Mouse (Mus musculus): ENCODE results near the gene Tgfbi. TPM values are rescaled to one million over a fixed set of nuclear protein-coding genes. Genes with fewer than 3 reads are reported as not detected.

Gene Tgfbi
- total RNA-seq, 4 experiments from 2014 or later: 35.2 to 174 (median 104) TPM

DNA sequence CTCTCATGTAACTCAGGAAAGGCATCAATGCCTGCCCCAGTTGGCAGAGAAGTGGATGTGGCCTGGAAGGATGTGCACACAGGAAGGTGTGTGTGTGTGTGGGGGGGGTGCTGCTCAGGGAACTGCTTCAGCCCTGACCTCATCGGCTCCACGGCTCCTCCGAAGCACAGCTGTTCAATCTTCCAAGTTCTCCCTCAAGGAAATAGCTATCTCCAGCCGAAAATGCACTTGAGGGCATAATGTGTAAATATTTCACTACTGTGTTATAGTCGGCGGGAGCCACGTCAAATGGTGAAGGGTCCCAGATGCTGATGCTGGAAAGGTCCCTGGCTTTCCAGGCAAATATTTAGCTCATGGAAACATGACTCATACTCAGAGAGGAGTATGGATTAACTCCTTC lies 25.6 kb downstream of the Tgfbi start:
- DNase-seq: peak; percentile 39

GRCm38 (mm10) chr13:56637027-56637426 lies 27.7 kb downstream of the Tgfbi start:
- DNase-seq: no peak

GRCm38 (mm10) chr13:56641746-56642145 lies 32.4 kb downstream of the Tgfbi start:
- peak; percentile 26 for DNase-seq

GRCm38 (mm10) chr13:56644031-56644430 lies 34.7 kb downstream of the Tgfbi start:
- no peak for DNase-seq

- no peak for DNase-seq
These were observed 36.4 kb downstream of the Tgfbi start for GRCm38 (mm10) chr13:56645744-56646143.

GRCm38 (mm10) chr13:56647597-56648405 lies 38.5 kb downstream of the Tgfbi start:
- peak; percentile 56 for DNase-seq

- DNase-seq: no peak
These were observed 40.7 kb downstream of the Tgfbi start for GRCm38 (mm10) chr13:56650020-56650419.

DNA sequence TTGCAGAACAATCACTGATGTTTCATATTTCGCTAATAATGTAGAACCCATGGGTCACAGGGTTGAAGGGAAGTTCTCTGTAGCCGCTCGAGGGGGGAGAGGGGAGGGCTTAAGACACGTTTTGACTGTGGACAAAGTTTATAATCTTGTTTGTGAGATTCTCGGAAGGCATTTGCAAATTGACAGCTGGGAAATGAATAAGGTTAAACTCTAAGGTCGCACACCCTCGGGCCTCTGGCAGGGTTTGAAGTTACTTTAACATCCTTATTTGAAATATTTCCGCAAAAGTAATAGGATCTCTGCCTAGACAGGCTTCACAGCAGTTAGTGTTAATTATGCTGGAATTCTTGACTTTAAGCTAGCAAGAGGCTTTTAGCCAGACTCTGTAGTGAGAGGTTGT lies 43.1 kb downstream of the Tgfbi start:
- no peak for DNase-seq

DNA sequence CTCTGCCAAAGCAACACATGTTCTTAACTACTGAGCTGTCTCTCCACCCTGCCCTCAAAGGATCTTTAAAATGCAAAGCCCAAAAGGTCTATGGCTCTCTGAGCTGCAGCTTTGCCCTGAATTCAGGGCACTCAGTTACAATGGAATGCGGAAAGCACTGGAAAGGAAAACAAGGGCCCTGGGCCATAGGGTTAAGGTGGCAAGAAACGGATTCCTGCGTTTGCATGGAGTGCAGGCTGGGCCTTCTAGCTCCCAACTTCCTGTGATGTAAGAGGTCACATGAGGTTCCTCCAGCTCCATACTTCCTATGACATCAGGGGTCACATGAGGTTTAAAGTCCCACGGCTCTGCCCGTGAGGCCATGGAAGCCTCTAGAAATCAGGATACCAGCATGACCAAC lies 44.9 kb downstream of the Tgfbi start:
- no peak for DNase-seq

DNA sequence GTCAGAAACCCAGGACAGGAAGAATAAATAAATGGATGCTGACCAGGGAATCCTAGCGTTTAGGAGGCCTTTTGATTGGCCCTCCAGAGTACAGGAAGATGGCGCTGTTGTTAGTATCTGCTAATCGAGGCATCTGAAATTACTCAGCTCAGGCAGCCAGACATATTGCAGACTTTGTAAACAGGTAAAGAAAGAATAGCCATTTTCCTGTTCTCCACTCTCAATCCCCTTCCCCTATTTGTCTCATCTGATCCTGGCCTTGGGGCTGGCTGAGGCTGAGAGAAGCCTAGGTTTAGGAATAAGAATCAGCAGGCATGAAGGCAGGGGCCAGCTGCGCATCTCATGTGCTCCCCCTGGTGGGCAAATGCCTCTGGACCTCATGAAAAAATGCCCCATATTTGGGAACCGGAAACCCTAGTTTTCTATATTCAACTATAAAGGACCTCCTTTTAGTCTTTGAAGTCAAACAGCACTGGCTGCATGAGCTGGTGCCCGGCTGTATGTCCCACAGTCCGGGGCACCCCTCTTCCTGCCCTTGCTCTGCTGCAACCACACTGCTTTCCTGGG lies 48.7 kb downstream of the Tgfbi start:
- peak; percentile 47 for DNase-seq

DNA sequence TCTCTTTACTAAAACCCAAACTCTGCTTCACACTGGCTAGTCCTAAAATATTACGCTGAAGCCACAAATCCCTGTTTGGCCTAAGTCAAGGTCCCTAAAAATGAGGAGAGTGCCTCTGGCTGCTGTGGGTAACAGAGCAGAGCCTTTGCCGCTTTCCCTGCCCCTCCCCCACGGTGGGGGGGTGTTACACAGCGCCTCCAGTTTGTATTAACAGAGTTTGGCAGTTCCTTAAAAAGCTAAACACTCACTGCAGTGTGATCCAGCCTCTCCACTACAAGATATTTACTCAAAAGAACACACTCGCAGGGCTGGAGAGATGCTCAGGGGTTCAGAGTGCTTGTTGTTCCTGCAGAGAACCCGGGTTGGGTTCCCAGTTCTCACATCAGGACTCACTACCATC lies 49.6 kb downstream of the Tgfbi start:
- no peak for DNase-seq

DNA sequence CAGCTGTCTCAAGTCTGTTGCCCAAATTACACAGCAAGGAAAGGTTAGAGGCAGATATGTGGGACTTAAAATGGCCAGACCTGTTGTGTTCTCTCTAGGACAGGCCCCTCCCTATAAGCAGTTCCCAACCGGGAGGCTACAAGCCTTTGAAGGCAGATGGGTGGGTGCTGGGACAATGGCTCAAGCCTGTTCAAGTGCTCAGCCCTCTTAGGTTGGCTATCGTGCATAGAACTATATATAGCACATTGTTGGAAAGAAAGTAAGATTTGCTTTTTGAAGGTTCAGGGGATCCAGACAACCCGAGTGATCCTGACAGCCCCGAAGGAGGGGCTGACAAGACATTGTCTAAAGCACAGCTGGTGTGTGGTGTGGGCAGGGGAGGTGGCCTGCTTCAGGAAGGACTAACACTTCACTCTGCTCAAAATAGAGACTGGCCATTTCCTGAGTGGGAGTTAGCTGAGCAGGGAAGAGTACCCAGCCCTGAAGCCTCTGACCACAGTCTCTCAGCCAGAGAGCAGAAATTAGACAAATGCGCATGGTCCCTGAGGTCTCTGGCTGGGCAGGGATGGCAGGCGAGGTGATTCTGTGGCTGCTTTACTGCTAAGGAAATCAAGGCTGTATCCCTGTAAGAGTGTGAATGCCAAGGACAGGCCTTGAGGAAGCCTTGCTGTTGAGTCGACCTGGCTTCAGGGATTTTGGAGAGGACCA lies 52.7 kb downstream of the Tgfbi start:
- DNase-seq: peak; percentile 70

DNA sequence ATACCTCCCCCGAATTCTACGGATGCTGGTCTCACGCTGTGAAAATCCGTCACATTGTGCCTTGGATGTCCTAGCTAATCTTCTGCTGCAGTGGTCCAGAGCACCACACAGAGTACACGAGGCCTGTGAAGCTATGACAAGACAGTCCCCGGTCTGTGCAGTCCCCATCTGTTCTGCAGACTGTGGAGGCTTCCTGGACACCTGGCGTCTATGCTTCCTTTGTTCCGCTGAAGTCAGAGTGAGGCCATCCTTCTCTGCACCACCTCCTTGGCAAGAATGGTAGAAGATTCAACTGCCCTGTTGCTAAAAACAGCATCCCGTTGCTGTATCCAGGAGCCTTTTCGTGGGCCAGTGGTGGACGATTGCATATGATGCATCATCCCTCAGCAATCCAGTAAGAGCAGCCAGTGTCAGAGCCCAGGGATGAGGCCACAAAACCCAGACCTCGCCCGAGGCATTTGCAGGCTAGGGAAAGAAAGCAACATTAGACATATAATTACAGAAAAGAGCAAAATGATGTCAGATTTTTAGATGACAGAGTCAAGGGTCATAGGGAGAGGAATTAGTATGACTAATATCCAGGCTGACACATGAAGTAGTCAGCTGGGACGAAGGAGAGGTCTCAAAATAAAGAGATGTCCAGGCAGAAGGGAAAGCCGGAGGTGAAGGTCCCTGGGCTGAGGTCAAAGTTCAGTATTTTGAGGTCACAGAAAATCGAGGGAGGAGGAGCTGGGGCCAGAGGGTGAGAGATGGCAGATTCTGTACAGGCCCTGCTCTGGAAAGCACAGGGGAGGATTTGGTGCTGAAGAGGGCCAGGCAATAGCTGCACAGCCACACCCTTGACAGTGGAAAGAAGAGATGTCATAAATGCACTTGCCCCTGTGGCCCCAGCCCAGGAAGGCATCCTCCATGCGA lies 55.2 kb downstream of the Tgfbi start:
- no peak for DNase-seq

- DNase-seq: no peak
These were observed 61.9 kb downstream of the Tgfbi start for GRCm38 (mm10) chr13:56671206-56671605.

GRCm38 (mm10) chr13:56677731-56678130 lies 68.4 kb downstream of the Tgfbi start:
- no peak for DNase-seq

GRCm38 (mm10) chr13:56678188-56678787 lies 69.0 kb downstream of the Tgfbi start:
- peak; percentile 80 for DNase-seq

- no peak for DNase-seq
These were observed 69.6 kb downstream of the Tgfbi start for GRCm38 (mm10) chr13:56678826-56679504.

GRCm38 (mm10) chr13:56681924-56682323 lies 72.6 kb downstream of the Tgfbi start:
- DNase-seq: no peak

- DNase-seq: no peak
These were observed 73.0 kb downstream of the Tgfbi start for GRCm38 (mm10) chr13:56682326-56682725.

DNA sequence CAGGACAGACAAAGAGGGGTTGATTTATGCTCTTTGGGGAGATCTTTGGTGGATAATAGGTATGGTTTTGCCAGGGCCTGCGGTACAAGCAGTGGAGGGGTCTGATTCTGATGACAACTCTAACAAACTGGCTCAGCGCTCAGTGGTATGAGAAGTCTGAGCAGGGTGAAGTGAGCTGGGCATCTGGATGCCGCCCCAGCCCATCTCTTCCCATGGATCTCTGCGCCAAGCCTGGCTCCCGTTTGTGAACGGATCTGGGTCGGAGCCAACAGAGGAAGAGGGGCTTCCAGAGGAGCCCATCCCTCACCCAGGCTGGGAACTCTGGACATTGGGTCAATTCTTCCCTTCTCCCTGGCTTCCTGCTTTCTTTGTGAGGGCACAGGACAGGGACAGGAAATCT lies 74.0 kb downstream of the Tgfbi start:
- no peak for DNase-seq
